Mouse (Mus musculus): ENCODE results near the gene Cdca3. TPM values are rescaled to one million over a fixed set of nuclear protein-coding genes. Genes with fewer than 3 reads are reported as not detected.

Cdca3 gene
- total RNA-seq, 4 experiments from 2014 or later, result 0.61 to 1.0 (median 0.95) TPM

GRCm38 (mm10) chr6:124863658-124864298 is 34.4 kb downstream of the Cdca3 start, which contains the start of gene Gpr162:
TSS of gene Gpr162 (minus strand) at chr6:124863983.
- peak; percentile 71 to 74 for DNase-seq (ENCODE audit: low spot score in 2 of 2)

GRCm38 (mm10) chr6:124865766-124866362 is 36.5 kb downstream of the Cdca3 start:
- DNase-seq (ENCODE audit: low spot score in 2 of 2), result no peak

- no peak for DNase-seq (ENCODE audit: low spot score in 2 of 2)
Measured at GRCm38 (mm10) chr6:124866560-124866959, 37.2 kb downstream of the Cdca3 start.

GRCm38 (mm10) chr6:124874348-124874747 is 45.0 kb downstream of the Cdca3 start:
- no peak for DNase-seq (ENCODE audit: low spot score in 2 of 2)

GRCm38 (mm10) chr6:124879390-124879789 is 50.0 kb downstream of the Cdca3 start:
- DNase-seq (ENCODE audit: low spot score in 2 of 2), result no peak

- DNase-seq (ENCODE audit: low spot score in 2 of 2), result no peak
Measured at GRCm38 (mm10) chr6:124881821-124882220, 52.5 kb downstream of the Cdca3 start.

Other genes with a start within 250 kb of the Cdca3 start
- gene C1s2, start 193.5 kb upstream of the Cdca3 start, total RNA-seq (2022), result under 1 TPM; 0.23 to 0.68 (median 0.44) TPM
- gene Lpcat3, start 166.5 kb upstream of the Cdca3 start, total RNA-seq (2022), result 10 to 100 TPM; 24.1 to 38.4 (median 31.4) TPM
- 10 to 100 TPM; 50.1 to 57.2 (median 52.5) TPM for gene Emg1, start 117.4 kb upstream of the Cdca3 start, total RNA-seq (2022)
- gene Phb2, start 117.2 kb upstream of the Cdca3 start, total RNA-seq (2022), result 100 to 1,000 TPM; 118 to 123 (median 120) TPM
- 10 to 100 TPM in 2 of 4 experiments, 1 to 10 TPM in 2; 2.2 to 24.3 (median 13.4) TPM for gene Ptpn6, start 90.8 kb upstream of the Cdca3 start, total RNA-seq (2022)
- gene Grcc10, start 88.2 kb upstream of the Cdca3 start, total RNA-seq (2022), result 100 to 1,000 TPM; 311 to 385 (median 325) TPM
- 1 to 10 TPM in 1 of 4 experiments, not detected in 3; 5.1 TPM for gene Gm45234, start 73.5 kb upstream of the Cdca3 start, total RNA-seq (2022)
- gene Atn1, start 73.0 kb upstream of the Cdca3 start, total RNA-seq (2022), result 100 to 1,000 TPM; 138 to 158 (median 147) TPM
- gene Eno2, start 59.9 kb upstream of the Cdca3 start, total RNA-seq (2022), result 1,000 to 10,000 TPM in 3 of 4 experiments, 100 to 1,000 TPM in 1; 993 to 1,113 (median 1,027) TPM
- 1 to 10 TPM; 2.3 to 5.1 (median 3.3) TPM for gene Lrrc23, start 49.8 kb upstream of the Cdca3 start, total RNA-seq (2022)
- gene Spsb2, start 20.9 kb upstream of the Cdca3 start, total RNA-seq (2022), result 1 to 10 TPM; 3.1 to 7.0 (median 6.0) TPM
- gene Tpi1, start 15.3 kb upstream of the Cdca3 start, total RNA-seq (2022), result 100 to 1,000 TPM; 782 to 819 (median 789) TPM
- gene Usp5, start 63 bp upstream of the Cdca3 start, total RNA-seq (2022), result 100 to 1,000 TPM; 181 to 196 (median 186) TPM
- gene Gnb3, start 10.7 kb downstream of the Cdca3 start, total RNA-seq (2022), result under 1 TPM in 2 of 4 experiments, not detected in 2; 0.36 to 0.96 TPM
- gene P3h3, start 28.2 kb downstream of the Cdca3 start, total RNA-seq (2022), result 10 to 100 TPM; 32.2 to 51.8 (median 36.4) TPM
- gene Gpr162, start 34.4 kb downstream of the Cdca3 start, total RNA-seq (2022), result 100 to 1,000 TPM; 171 to 204 (median 183) TPM
- under 1 TPM in 2 of 4 experiments, not detected in 2; 0.12 to 0.38 TPM for gene Cd4, start 58.7 kb downstream of the Cdca3 start, total RNA-seq (2022)
- gene Lag3, start 82.2 kb downstream of the Cdca3 start, total RNA-seq (2022), result 10 to 100 TPM in 2 of 4 experiments, 1 to 10 TPM in 2; 1.6 to 15.6 (median 8.5) TPM
- 100 to 1,000 TPM; 881 to 936 (median 911) TPM for gene Ptms, start 90.6 kb downstream of the Cdca3 start, total RNA-seq (2022)
- gene Mlf2, start 101.8 kb downstream of the Cdca3 start, total RNA-seq (2022), result 100 to 1,000 TPM; 564 to 596 (median 590) TPM
- 100 to 1,000 TPM; 129 to 152 (median 145) TPM for gene Cops7a, start 136.0 kb downstream of the Cdca3 start, total RNA-seq (2022)
- gene Pianp, start 167.1 kb downstream of the Cdca3 start, total RNA-seq (2022), result 100 to 1,000 TPM; 115 to 179 (median 146) TPM
- gene Zfp384, start 179.6 kb downstream of the Cdca3 start, total RNA-seq (2022), result 10 to 100 TPM; 44.6 to 54.5 (median 50.6) TPM
- gene Ing4, start 210.2 kb downstream of the Cdca3 start, total RNA-seq (2022), result 10 to 100 TPM; 50.1 to 63.5 (median 55.4) TPM
- gene Acrbp, start 220.1 kb downstream of the Cdca3 start, total RNA-seq (2022), result 10 to 100 TPM; 12.8 to 20.9 (median 15.6) TPM
- gene Lpar5, start 238.4 kb downstream of the Cdca3 start, total RNA-seq (2022), result 1 to 10 TPM in 3 of 4 experiments, under 1 TPM in 1; 0.23 to 3.9 (median 1.9) TPM